Mouse (Mus musculus): ENCODE data around the gene Smarcd1.

DNA sequence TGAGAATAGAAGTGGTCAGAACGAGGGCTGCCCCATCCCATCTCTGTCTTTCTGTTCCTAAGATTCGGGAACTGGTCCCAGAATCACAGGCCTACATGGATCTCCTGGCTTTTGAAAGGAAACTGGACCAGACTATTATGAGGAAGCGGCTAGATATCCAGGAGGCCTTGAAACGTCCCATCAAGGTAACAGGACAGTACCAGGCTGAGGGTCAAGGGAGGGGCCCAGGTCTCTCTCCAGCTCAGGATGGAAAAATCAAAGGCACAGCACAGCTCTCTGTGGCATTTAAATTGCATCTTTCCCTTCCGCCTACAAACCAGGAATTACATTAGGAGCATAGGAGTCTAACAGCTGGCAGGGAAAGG, 1.7 kb downstream of the Smarcd1 start:
- TF ChIP-seq CTCF (IDR thresholded peaks at IDR 0.05; ENCODE audit: low read depth) (no peak), EP300 (IDR thresholded peaks at IDR 0.05; ENCODE audit: low read depth) (no peak)
